Comparison of ENCODE assay signal across 16 mouse cellular contexts in genomic region chr9:118159936-118160335, GRCm38 (mm10). TPM values are rescaled to one million over a fixed set of nuclear protein-coding genes. Genes with fewer than 3 reads are reported as not detected.
DNase-seq lines count a peak whose midpoint lies in the region; ATAC-seq and TF ChIP-seq lines count a peak whose summit lies in the region.
"Had no signal": no experiment of that assay in that cellular context is flagged by ENCODE, and none has a peak within 500 bp of the region (broad histone marks: within the 10 kb centered on the region; RNA-seq: fewer than 3 reads in every experiment).

No protein-coding gene starts in this region.

- no peak for TF ChIP-seq POLR2A in cerebellum, adult 2 months (IDR thresholded peaks at IDR 0.05; ENCODE audit: borderline replicate concordance, insufficient read depth, low read length)

- H3K9ac ChIP-seq in heart, embryonic 11.5 days (ENCODE audit: low read depth, low read length), result no peak overlapping the region
- no peak overlapping the region for H3K9ac ChIP-seq in kidney, embryonic 15.5 days
- H3K9ac ChIP-seq: forebrain, embryonic 12.5 days; hindbrain, embryonic 15.5 days; intestine, embryonic 15.5 days had no signal

- no peaks in the 10 kb centered on the region for H3K4me1 ChIP-seq in heart, embryonic 11.5 days (ENCODE audit: control insufficient read depth, insufficient read depth, low read length)
- no peaks in the 10 kb centered on the region for H3K4me1 ChIP-seq in cerebellum, adult 2 months (ENCODE audit: control insufficient read depth, insufficient read depth, low read length)
- no peaks in the 10 kb centered on the region for H3K4me1 ChIP-seq in kidney, embryonic 15.5 days
- H3K4me1 ChIP-seq: embryonic facial prominence, embryonic 10.5 days; forebrain, embryonic 12.5 days; hindbrain, embryonic 15.5 days; intestine, embryonic 15.5 days had no signal

- no peak for ATAC-seq in heart, embryonic 11.5 days (replicated peaks; ENCODE audit: insufficient number of reproducible peaks, low FRiP score, low TSS enrichment)
- no peak for ATAC-seq in kidney, embryonic 15.5 days (replicated peaks; ENCODE audit: low FRiP score)
- ATAC-seq: intestine, embryonic 15.5 days; midbrain, embryonic 16.5 days had no signal

- no peak overlapping the region for H3K4me2 ChIP-seq in heart, embryonic 11.5 days
- no peak overlapping the region for H3K4me2 ChIP-seq in kidney, embryonic 15.5 days
- H3K4me2 ChIP-seq: forebrain, embryonic 12.5 days; hindbrain, embryonic 15.5 days; intestine, embryonic 15.5 days had no signal

- H3K4me3 ChIP-seq in heart, embryonic 11.5 days (ENCODE audit: low read depth, low read length), result no peak overlapping the region
- no peak overlapping the region for H3K4me3 ChIP-seq in cerebellum, adult 2 months (replicated peaks; ENCODE audit: insufficient read depth, low read depth, low read length)
- no peak overlapping the region for H3K4me3 ChIP-seq in kidney, embryonic 15.5 days (replicated peaks)
- H3K4me3 ChIP-seq: embryonic facial prominence, embryonic 10.5 days; forebrain, embryonic 12.5 days; heart, adult 2 months; hindbrain, embryonic 15.5 days; intestine, embryonic 15.5 days had no signal

- no peak overlapping the region for H3K27ac ChIP-seq in heart, embryonic 11.5 days (ENCODE audit: low read depth, low read length)
- no peak overlapping the region for H3K27ac ChIP-seq in cerebellum, adult 2 months (ENCODE audit: insufficient read depth, low read length)
- no peak overlapping the region for H3K27ac ChIP-seq in kidney, embryonic 15.5 days
- H3K27ac ChIP-seq: embryonic facial prominence, embryonic 10.5 days; forebrain, embryonic 12.5 days; heart, adult 2 months; hindbrain, embryonic 15.5 days; intestine, embryonic 15.5 days had no signal

- H3K9me3 ChIP-seq in heart, embryonic 11.5 days (replicated peaks; ENCODE audit: control insufficient read depth, low read length), result no peaks in the 10 kb centered on the region
- no peaks in the 10 kb centered on the region for H3K9me3 ChIP-seq in kidney, embryonic 15.5 days (replicated peaks)
- H3K9me3 ChIP-seq: embryonic facial prominence, embryonic 10.5 days; forebrain, embryonic 12.5 days; hindbrain, embryonic 15.5 days; intestine, embryonic 15.5 days had no signal

- 44% methylated on average over 3 of the region's 3 CpGs for WGBS in heart, embryonic 11.5 days (ENCODE audit: insufficient replicate concordance)
- 36% methylated on average over 3 of the region's 3 CpGs for WGBS in cerebellum, adult 2 months
- 66% methylated on average over 3 of the region's 3 CpGs for WGBS in kidney, embryonic 15.5 days

- no peaks in the 10 kb centered on the region for H3K36me3 ChIP-seq in heart, embryonic 11.5 days (ENCODE audit: control insufficient read depth, insufficient read depth, low read length)
- no peaks in the 10 kb centered on the region for H3K36me3 ChIP-seq in kidney, embryonic 15.5 days
- H3K36me3 ChIP-seq: embryonic facial prominence, embryonic 10.5 days; forebrain, embryonic 12.5 days; hindbrain, embryonic 15.5 days; intestine, embryonic 15.5 days had no signal

- peak; percentile 72 for DNase-seq in heart, adult 11 months
- peak; percentile 30 for DNase-seq in testis, postnatal 14 days (ENCODE audit: low spot score)
- DNase-seq in testis, postnatal 10 days (ENCODE audit: low spot score), result no peak
- peak; percentile 55 for DNase-seq in adrenal gland, postnatal 14 days
- no peak for DNase-seq in cerebellum, adult 2 months
- DNase-seq in lung, postnatal 10 days, result no peak
- DNase-seq: cerebellum, adult 8-10 months; retina, postnatal 1 day had no signal

- no peaks in the 10 kb centered on the region for H3K27me3 ChIP-seq in heart, embryonic 11.5 days (ENCODE audit: control insufficient read depth, insufficient read depth, low read length)
- no peaks in the 10 kb centered on the region for H3K27me3 ChIP-seq in cerebellum, adult 2 months (ENCODE audit: control insufficient read depth, insufficient read depth, low read length)
- H3K27me3 ChIP-seq in kidney, embryonic 15.5 days, result no peaks in the 10 kb centered on the region
- H3K27me3 ChIP-seq: forebrain, embryonic 12.5 days; hindbrain, embryonic 15.5 days; intestine, embryonic 15.5 days had no signal

- no peak for TF ChIP-seq CTCF in cerebellum, adult 2 months (IDR thresholded peaks at IDR 0.05; ENCODE audit: borderline replicate concordance, insufficient read depth, low read depth, low read length)

RNA-seq across cellular contexts. Expression of gene Cmc1, which starts 10.0 kb away (rescaled TPM):
- polyA plus RNA-seq in heart, embryonic 11.5 days (2014; fragmentation: Nextera tagmentation; extraction: Ambion mirVana), result 39.3 and 41.2 TPM in 2 replicates
- 45.6 and 47.3 TPM in 2 replicates for total RNA-seq in adrenal gland, postnatal 14 days (2021)
- polyA plus RNA-seq in cerebellum, adult 2 months (2012; rRNA removed), result 19.9 and 22.4 TPM in 2 replicates
- polyA plus RNA-seq in kidney, embryonic 15.5 days (2015; fragmentation: Nextera tagmentation; extraction: Ambion mirVana), result 45.5 and 56.2 TPM in 2 replicates

Comparison
In these comparisons a context has a peak if more than half of its experiments do, and no peak if none do; other contexts are left out.
1. DNase-seq: peak in heart, adult 11 months (single experiment), testis, postnatal 14 days (single experiment) and adrenal gland, postnatal 14 days (single experiment); none in testis, postnatal 10 days (single experiment), cerebellum, adult 2 months (0 of 2) and lung, postnatal 10 days (single experiment).